Mouse (Mus musculus) induced T-regulatory cell, adult 2 months (primary cell): ENCODE measurements around the gene F2r.

Source experiments
- DNase-seq: peaks from one replicate; pipeline ENCODE4 v3.0.0-alpha.2; 2012; ENCODE audit warnings: low read depth

Gene F2r

DNA sequence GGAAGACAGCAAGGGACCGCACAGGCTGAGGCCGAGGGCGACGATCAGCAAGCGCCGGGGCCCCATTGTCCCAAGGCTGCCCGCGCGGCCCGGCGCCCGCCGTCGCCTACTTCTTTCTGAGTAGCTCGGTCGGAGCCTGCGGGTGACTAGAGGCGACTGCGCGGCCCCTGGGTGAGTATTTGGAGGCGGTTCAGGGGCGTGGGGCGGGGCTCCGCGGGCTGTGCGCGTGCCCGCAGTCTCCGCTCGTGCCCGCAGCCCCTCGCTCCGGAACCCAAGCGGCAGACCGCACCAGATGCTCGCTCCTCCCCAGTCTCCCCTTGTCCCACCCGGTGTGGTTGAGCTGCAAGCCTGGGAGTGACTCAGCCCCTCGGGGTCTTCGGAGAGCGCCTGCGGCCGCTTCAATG is at the start of gene F2r:
F2r (minus strand) TSS at position 179 of the 404 bp plus-strand sequence.
- peak; percentile 91 for DNase-seq

DNA sequence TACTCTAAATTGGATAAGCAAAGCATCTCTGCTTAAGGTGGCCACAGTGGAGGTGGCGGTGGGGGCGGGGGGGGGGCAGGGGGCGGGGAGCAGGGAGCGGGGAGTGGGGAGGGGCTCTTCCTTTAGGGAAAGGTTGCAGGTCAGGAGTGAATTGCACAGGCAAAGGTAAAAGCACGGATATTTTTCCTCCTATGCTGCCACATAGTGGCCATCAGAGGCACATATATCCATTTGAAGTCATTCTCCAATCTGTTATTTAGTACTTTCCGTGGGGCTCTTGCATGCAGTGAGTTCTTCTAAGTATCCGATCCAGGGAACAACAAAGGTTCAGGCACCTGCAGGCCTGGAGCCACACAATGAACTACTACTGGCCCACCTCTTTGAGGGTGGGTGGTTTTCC is 49.0 kb upstream of the F2r start:
- no peak for DNase-seq

DNA sequence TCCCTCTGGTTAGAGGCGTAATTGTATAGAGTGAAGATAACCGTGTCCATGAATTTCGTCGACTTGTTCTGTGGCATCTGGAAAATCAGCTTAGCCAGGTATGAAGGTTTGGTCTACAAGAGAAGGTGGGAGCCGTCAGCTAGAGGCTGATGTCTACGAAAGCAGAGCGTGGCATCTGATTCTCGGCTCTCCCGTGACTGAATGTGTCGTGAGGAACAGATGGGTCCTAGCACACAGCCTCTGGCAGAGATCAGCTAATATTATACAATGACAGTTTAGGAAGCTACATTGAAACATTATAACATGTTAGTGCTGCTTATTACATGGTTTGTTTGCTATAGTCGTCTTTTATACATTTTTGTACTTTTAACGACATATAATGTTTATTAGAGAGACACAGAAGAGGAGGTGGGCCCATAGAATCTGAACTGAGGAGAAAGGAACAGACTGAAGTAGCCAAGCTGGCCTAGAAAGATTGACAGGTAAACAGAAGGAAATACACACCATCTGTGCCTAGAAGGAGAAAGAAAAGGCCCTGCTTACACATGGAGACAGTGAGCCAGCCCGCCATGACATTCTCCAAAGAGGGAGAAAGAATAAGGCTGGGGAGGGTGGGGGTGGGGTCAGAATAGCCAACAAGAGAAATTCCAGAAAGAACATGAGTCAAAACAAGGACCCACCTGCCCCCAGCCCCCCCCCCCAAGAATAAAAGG is 47.5 kb upstream of the F2r start:
- DNase-seq, result no peak

DNA sequence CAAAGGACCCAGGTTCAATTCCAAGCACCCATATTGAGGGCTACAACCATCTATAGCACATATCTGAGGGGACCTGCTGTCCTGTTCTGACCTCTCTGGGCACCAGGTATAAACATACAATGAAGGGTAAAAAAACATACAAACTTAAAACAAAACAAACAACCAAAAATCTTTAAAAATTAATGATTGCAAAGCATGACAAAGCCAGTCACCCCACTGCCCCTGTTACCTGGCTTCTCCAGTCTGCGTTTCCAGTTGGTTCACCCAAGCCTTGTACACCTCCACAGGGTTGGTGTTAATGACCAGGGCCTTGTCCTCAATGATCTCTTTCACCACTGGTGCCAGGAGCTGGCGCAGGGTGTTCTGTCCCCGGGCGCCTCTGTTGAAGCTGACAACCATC is 45.5 kb upstream of the F2r start:
- DNase-seq, result no peak

DNA sequence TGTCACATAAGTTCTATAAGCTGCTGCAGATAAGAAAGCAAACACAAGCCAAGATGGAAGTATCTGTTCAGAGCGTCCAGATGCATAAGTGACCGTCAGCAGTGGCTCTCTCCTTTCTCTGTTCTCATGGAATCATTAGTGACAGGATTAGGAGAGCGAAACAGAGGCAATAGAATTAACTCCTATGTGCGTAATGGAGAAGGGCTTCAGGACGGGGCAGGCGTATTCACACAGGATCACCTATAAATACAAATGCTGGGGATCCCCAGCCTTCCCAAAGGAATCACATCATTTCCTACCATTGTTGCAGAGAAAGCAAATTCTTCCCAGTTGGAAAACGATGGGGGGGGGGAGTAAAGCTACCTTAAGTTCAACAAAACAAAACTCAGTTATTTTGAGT is 41.1 kb upstream of the F2r start:
- DNase-seq, result no peak

DNA sequence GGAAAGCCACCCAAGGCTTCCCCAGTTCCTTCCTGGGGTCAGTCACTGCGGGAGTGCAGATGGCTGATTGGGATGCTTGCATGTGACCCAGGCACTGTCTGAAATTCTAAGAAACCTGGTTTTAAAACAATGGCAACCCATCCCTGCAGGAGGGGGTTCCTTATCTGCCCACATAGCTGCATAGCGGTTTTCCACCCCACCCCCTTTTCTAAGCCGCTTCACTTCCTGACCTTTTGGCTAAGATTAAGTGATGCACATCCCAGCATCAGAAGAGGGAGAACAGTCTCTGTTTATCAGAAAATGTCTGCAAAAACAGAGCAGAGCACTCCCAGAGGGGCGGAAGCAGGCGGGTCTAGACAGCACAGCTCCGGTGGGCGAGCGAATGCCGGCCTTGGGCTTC is 38.9 kb upstream of the F2r start:
- DNase-seq, result no peak

DNA sequence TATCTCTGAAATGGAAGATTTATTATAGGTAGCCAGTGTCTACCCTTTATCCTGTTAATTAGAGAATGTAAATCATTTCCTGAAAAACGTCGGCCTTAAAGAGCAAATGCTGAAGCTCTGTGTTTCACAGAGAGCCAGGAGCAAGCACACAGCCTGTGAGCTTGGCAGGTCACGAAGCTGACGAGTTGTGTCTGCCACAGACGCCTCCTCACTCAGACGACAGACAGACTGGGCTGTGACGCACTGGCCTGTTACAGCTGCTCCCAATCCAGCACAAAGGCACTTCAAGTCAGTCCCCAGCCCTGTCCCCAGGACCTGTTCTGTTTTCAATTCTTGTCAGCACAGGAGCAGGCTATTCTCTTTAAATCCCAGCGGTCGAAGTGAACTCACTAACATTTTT is 37.0 kb upstream of the F2r start:
- no peak for DNase-seq

DNA sequence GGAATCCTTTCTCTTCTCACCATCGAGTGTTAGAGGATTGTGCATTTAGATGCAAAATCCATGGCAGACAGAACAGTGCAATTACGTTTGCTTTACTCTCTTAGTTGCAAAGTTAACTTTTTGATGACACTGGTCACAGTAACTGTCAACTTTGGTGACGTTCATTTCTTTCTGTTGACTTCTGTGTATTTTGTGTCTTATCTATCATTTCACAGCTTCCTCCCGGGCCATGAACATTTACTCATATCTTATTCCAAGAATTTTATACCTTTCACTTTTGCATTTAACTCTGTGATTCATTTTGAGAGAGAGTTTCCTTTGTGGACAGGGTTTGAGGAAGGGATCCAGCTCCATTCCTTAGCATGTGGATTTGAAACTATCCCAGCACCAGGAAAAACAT is 35.4 kb upstream of the F2r start:
- no peak for DNase-seq

DNA sequence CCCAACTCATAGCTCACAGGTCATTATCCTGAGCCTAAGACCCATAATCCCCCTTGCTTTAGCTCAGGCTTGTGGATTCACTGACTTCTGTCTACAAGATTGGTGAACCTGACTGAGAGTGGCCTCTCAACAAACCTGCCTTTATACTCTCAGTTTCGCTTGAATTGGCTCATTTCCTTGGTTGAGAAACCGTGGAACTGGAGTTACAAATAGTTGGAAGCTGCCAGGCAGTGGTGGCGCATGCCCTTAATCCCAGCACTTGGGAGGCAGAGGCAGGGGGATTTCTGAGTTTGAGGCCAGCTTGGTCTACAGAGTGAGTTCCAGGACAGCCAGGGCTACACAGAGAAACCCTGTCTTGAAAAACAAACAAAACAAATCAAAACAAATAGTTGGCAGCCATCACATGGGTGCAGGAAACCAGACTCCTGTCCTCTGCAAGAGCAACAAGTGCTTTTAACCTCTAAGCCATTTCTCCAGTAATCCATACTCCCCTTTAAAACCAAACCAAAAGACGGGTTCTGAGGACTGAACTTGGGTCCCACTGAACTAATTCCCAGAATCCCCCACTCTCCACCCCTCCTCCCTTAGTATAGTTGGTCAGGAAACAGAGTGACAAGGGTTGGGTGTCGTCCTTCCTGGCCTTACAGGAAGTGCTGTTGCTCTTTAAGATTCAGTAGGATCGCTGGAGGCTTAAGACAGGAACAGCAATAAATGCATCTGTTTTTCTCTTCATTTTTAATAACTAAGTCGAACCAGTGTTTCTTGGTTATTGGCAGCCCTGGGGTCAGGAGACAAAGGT is 33.8 kb upstream of the F2r start:
- peak; percentile 34 for DNase-seq

DNA sequence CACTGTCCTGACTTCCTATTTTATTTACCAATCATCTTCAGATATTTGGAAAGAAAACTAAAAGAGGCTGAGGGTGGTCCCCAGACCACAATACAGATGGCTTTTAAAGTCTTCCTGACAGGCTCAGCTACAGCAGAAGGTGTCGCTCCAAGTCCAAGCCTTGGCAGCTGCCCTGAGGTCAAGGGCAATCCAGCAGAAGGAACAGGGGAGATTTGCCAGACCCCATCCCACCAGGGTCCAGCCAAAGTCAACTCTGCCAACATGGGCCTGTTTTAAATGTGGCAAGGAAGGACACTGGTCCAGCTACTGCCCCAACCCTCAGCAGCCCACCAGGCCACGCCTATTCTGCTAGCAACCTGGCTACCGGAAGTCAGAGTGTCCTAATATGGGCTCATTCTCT is 31.7 kb upstream of the F2r start:
- no peak for DNase-seq

DNA sequence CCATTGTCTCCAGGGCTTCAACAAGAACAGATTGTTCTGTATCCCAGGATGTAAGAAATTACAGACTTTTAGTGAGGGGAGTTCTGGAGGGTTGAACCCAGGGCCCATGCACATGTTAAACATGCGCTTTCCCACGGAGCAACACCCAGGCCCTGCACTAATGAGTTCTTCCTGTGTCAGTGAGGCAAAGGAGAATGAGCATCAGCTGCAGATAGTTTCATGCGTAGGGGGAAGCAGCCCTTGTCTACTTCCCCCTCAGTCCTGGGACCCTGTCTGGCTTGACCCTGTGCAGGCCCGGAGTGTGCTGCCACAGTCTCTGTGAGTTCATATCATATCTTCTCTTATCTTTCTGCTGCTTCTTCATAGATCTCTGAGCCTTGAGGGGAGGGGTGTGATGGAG is 29.0 kb upstream of the F2r start:
- no peak for DNase-seq

DNA sequence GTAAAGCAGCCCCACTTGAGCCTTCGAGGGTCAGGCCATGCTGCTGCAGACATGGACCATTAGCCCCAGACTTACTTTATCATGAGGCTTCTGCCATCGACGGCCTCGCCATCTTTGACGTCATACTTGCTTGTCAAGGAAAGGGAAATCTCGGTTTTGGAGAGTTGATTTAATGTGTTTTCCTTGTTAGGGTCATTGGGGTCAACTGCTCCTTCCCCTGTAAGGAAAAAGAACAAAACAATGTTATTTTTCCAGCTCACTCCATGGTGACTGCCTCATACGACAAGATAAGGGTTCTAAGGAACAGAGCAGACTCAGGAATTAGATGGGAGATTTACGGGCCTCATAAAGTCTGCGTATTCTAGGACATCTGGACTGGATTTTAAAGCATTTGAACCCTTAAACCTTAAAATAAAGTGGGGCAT is 28.4 kb upstream of the F2r start:
- DNase-seq, result no peak

DNA sequence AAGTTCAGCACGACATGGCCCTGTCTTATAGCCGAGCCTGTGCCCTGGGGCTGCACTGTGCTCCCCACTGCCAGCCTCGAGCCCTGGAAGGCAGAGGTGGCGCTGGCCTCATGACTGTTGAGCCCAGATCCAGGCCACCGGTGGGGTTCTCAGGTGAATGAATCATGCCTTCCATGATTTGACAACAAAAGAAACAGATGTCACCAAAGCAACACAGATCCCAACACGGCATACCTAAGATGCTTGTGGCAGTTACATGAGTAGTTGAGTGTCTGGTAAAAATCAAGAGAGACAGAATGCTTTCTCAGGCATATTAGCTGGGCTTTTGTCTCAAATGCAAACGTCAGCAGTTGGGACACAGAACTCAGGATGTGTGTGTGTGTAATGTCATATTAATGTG is 25.5 kb upstream of the F2r start:
- no peak for DNase-seq

DNA sequence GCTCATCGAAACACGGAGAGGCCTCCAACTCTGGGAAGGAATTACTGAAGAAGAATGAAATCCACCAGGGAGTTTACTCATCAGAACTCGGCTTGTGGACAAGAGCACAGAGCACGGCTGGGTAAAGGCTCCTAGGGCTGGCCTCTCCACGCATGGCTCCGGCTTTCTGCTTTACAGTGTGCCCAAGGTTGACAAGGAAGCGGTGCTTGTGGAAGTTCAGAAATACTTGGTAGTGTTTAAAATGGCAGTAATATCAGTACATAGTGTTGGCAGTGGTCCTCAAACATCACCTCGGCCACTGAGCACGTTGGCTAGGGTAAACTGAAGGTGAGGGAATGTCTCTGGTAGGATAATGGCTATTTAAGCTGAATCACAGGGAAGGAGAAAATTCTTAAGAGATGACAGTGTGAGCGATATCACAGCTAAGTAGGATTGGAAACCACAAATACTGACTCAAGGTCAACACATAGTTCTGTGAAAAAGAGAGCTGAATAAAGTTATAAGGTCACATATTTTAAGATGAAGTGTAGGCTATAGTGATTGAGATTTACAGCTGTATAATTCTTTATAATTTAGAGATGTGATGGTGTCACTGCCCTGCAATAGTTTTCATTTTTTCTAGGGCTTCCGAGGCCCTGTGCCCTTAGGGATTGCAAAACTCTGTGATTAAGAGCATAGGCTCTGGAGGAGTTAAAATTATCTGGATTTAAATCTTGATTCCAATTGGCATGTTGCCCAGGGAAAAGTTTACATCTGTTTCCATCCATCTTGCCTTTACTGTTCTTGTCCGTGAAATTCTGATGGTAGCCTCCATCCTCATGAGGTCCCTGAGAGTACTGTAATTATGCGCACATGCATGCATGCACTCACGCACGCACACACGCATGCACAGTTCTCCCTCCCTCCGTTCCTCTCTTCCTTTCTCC is 23.0 kb upstream of the F2r start:
- no peak for DNase-seq

DNA sequence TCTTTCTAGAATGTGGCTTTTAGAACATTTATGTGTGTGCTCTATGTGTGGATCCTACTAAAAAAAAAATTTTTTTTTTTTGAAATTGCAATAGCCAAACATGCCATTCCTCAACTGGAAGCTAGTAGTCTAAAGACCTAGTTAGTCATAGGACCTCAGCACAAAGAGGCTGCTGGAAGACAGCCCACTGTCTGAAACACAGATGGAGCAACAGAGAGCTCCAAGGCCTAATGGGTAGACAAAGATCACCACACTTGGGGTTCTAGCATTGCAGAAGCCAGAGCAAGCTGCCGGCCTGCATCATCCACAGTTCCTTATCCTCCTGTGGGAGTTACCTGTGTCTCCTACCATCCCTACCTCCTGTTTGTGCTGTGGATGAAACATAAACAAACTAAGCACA is 22.1 kb upstream of the F2r start:
- no peak for DNase-seq

DNA sequence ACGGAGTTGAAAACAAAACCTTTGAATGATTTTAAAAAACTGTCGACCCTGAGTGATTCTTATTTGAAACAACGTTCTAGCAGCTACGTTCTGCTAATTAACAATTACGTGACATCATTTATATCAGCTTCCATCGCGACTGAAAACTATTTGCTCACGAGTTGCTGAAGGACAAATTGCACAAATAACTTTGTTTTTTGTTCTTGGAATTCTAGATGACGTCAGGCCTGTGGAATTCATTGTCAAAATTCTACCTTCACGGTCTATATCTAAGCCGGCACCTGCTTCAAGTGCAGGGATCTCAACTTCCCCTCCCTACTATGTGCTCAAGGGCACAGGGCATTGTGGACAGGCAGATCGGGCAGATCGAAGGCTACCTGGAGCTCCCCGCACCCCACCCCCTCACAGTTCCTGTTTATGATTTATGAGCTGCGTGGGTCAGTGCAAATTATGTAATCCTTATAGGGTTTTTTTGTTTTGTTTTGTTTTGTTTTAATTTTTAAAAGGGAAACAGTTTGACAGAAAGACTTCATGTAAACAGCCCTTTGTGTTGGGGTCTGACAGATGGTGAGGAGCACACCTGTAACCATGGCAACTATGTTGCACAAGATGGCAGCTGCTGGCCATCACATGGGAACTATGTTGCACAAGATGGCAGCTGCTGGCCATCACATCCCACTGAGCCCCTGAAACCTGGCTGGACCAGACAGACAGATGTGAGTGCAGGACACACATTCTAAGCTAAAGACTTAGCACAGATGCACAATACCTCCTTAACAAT is 21.2 kb upstream of the F2r start:
- DNase-seq, result no peak

DNA sequence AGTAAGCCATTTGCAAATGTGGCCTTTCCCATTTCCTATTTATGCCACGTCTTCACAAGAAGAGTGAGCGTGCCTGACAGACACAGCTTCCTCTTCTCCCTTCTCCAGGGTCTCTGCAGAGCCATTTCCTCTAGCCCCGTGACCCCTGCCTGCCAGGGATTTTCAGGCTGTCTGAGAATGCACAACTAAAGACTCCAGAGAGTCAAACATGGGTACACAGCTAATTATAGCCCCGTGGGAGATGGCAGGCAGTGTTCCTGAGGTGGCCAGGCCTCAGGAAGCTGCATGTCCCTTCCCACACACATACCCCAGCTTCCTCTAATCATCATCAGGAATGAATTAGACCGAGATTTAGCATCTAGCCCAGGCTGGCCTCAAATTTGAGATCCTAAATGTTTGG is 20.6 kb upstream of the F2r start:
- DNase-seq, result no peak

DNA sequence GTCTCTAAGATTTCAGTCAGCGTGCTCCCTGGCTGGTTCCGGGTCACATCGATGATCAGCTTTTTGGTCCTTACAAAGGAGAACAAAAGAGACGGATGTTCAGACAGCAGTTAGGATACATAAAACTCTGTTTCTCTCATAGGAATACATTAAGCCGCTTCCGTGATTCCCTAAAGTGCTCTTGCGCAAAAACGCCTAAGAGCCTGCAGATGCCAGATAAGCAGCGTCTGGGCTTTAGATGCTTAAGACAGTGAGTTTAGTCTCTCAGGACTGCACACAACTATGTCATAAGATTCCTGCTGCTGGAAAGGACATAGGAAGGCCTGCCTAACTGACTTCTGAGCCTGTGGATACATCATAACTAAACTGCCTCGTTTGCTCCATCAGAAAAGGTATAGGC is 19.4 kb upstream of the F2r start:
- no peak for DNase-seq

DNA sequence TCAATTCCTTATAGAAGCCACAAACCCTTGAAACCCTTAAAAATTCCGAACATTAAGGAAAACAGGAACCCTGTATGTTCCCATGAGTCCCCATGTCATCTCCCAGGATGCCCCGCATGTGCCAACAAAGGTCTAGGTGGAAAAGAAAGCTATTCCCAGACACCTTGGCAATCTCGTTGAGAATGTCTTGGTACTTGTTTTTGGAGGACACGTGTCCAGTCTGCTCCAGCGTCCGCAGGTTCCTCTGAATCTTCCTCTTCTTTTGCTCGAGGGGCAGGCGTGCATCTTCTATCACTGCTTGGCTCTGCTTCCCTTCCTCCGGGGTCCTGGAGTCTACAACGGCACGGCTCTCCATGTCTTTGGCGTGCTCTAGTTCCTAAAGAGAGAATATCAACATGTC is 17.0 kb upstream of the F2r start:
- no peak for DNase-seq

DNA sequence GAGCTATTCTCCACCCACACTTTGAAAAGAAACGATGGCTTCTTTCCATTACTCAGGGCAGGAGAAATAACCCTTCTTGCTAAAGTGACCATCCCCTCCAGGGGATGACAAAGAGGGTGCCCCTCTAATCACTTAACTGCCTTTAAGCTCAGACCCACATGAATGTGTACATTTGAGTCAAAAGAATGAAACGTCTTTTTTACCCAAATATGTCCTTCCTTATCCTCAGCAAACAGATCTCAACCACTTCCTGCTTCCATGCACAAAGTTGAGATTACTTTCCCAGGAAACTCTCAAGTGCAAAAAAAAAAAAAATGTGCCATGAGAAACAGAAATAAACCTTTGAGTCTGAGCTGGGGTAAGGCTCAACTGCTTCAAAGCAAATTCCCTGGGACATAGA is 16.2 kb upstream of the F2r start:
- DNase-seq, result no peak

DNA sequence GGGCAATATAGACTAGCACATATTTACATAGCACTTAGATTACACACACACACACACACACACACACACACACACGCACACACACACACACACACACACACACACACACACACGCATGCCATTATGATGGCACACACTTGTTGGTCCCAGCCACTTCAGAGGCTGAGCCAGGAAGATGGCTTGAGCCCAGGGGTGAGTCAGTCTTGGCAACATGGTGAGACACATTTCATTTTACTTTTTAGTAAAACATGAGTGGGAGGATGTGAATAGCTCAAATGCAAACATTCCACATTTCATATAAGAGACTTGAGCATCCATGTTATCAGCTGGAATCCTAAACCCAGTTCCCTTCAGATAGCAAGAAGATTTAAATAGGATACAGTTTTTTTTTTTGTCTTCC is 15.1 kb upstream of the F2r start:
- DNase-seq, result no peak

DNA sequence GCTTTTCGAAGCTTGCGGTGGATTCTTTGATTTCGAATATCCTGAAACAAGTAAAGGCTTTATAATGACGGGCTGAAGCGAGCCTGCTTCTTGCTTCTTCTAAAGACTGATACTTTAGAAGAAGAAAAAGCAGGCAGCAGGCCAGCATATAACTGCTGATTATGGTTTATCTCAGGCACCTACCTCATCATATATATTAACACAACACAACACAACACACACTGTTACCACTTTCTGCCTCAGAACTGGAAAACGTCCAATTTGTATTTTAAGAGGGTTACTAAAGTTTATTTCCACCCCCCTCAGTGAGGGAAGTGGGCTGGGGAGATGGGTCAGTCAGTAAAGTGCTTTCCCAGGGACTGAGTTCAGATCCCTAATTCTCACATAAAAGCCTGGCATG is 13.9 kb upstream of the F2r start:
- DNase-seq, result no peak
